In the genomic region with DNA sequence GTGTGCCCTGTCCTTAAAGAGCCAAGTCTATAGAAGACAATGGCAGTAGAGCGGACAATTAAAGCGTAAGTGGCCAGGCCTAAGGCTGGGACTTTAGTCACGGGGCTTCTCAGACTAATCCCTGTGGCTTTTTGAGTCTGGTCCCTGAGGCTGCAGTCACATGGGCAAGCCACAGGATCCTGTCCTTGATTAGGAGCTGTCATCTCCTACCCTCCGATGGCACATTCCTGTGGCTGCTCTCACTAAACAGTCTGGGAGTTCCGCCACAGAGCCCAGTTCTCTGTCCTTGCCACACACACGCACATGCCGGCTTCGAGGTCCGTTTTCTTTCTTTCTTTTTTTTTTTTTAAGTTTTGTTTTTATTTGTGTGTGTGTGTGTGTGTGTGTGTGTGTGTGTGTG, we compare ENCODE assay signal across 14 mouse cellular contexts. TPM values are rescaled to one million over a fixed set of nuclear protein-coding genes. Genes with fewer than 3 reads are reported as not detected.
DNase-seq lines count a peak whose midpoint lies in the region; ATAC-seq lines count a peak whose summit lies in the region.
"Had no signal": no experiment of that assay in that cellular context is flagged by ENCODE, and none has a peak within 500 bp of the region (broad histone marks: within the 10 kb centered on the region; RNA-seq: fewer than 3 reads in every experiment).

No protein-coding gene starts in this region.

- no peaks in the 10 kb centered on the region for H3K36me3 ChIP-seq in embryonic facial prominence, embryonic 15.5 days
- H3K36me3 ChIP-seq: limb, embryonic 13.5 days; neural tube, embryonic 15.5 days had no signal

- WGBS in embryonic facial prominence, embryonic 15.5 days, result 26% methylated on average over 9 of the region's 9 CpGs

- ATAC-seq in embryonic facial prominence, embryonic 15.5 days (ENCODE audit: insufficient number of reproducible peaks, low FRiP score, low TSS enrichment, low read depth), result peak; percentile 75
- ATAC-seq: forebrain, postnatal 0 days had no signal

- H3K4me1 ChIP-seq in embryonic facial prominence, embryonic 15.5 days, result peaks cover 25% of the 10 kb centered on the region

- peaks cover 36% of the 10 kb centered on the region for H3K27me3 ChIP-seq in embryonic facial prominence, embryonic 15.5 days

- no peak overlapping the region for H3K4me3 ChIP-seq in embryonic facial prominence, embryonic 15.5 days (replicated peaks)
- H3K4me3 ChIP-seq: limb, embryonic 13.5 days; neural tube, embryonic 15.5 days had no signal

- no peaks in the 10 kb centered on the region for H3K9me3 ChIP-seq in embryonic facial prominence, embryonic 15.5 days (replicated peaks)
- H3K9me3 ChIP-seq: limb, embryonic 13.5 days; neural tube, embryonic 15.5 days had no signal

- H3K9ac ChIP-seq in embryonic facial prominence, embryonic 15.5 days, result no peak overlapping the region
- H3K9ac ChIP-seq: forebrain, postnatal 0 days; limb, embryonic 13.5 days; neural tube, embryonic 15.5 days had no signal

- H3K4me2 ChIP-seq in embryonic facial prominence, embryonic 15.5 days (replicated peaks), result no peak overlapping the region
- H3K4me2 ChIP-seq: limb, embryonic 13.5 days; neural tube, embryonic 15.5 days had no signal

- DNase-seq in lung, postnatal 10 days, result peak; percentile 65
- DNase-seq in lung, adult 18-20 months, result no peak
- peak; percentile 28 for DNase-seq in adrenal gland, postnatal 10 days
- peak; percentile 59 to 73 for DNase-seq in heart, postnatal 10 days
- no peak for DNase-seq in left cerebral cortex, adult 18-20 months (ENCODE audit: low spot score in 2 of 2)
- DNase-seq in frontal cortex, adult 2 months (ENCODE audit: extremely low spot score in 1 of 2, low spot score in 1 of 2), result no peak
- no peak for DNase-seq in kidney, adult 18-20 months
- DNase-seq: cerebellum, postnatal 36 days; forebrain, postnatal 0 days; kidney, adult 11 months; layer of hippocampus, adult 9-11 months had no signal

- intact Hi-C loops in heart, postnatal 10 days (cut with DNase I), result no loop called here

- no peak overlapping the region for H3K27ac ChIP-seq in embryonic facial prominence, embryonic 15.5 days (replicated peaks)
- H3K27ac ChIP-seq: limb, embryonic 13.5 days; neural tube, embryonic 15.5 days had no signal

RNA-seq across cellular contexts. Expression of a gene that starts 21.6 kb away (rescaled TPM):
- total RNA-seq in adrenal gland, postnatal 10 days (2021), result 10 to 100 TPM; 20.5 to 28.4 TPM
- 14.2 and 15.1 TPM in 2 replicates for polyA plus RNA-seq in embryonic facial prominence, embryonic 15.5 days (2015; fragmentation: Nextera tagmentation; extraction: Ambion mirVana)
- 10 to 100 TPM; 12.3 to 17.4 TPM for total RNA-seq in heart, postnatal 10 days (2021)
- total RNA-seq in left cerebral cortex, adult 18-20 months (2021), result 1 to 10 TPM; 1.5 to 2.7 TPM
- 19.1 and 21.3 TPM in 2 replicates for polyA plus RNA-seq in frontal cortex, adult 2 months (2012; rRNA removed)

RNA-seq across cellular contexts. Expression of a gene that starts 49.0 kb away (rescaled TPM):
- 1 to 10 TPM; 1.8 to 2.5 TPM for total RNA-seq in adrenal gland, postnatal 10 days (2021)
- polyA plus RNA-seq in embryonic facial prominence, embryonic 15.5 days (2015; fragmentation: Nextera tagmentation; extraction: Ambion mirVana), result 2.6 and 2.8 TPM in 2 replicates
- under 1 TPM; 0.60 to 0.82 TPM for total RNA-seq in heart, postnatal 10 days (2021)
- under 1 TPM; 0.45 to 0.91 TPM for total RNA-seq in left cerebral cortex, adult 18-20 months (2021)
- 0.19 and 0.20 TPM in 2 replicates for polyA plus RNA-seq in frontal cortex, adult 2 months (2012; rRNA removed)

Comparison
In these comparisons a context has a peak if more than half of its experiments do, and no peak if none do; other contexts are left out.
1. DNase-seq: peak in lung, postnatal 10 days (single experiment), adrenal gland, postnatal 10 days (single experiment) and heart, postnatal 10 days (2 of 2); none in lung, adult 18-20 months (0 of 2), left cerebral cortex, adult 18-20 months (0 of 2), frontal cortex, adult 2 months (0 of 2) and kidney, adult 18-20 months (single experiment).